Mouse (Mus musculus): ENCODE data around the gene Eif5b. TPM values are rescaled to one million over a fixed set of nuclear protein-coding genes. Genes with fewer than 3 reads are reported as not detected.
"Not testable (repeated sequence)": the region's sequence is repeated elsewhere in the genome, so short reads cannot be mapped to it uniquely, and the experiment has no call there.

Gene Eif5b
- polyA plus RNA-seq, 1 experiment from 2014 or later, result 22.8 TPM

GRCm38 (mm10) chr1:37976666-37977065, 21.1 kb upstream of the Eif5b start:
- not testable (repeated sequence) for ATAC-seq (ENCODE audit: insufficient number of reproducible peaks, low FRiP score); H3K36me3 ChIP-seq; H3K4me1 ChIP-seq (replicated peaks); H3K27me3 ChIP-seq (replicated peaks); H3K27ac ChIP-seq (ENCODE audit: poor library complexity, severe bottlenecking); H3K4me3 ChIP-seq; H3K9me3 ChIP-seq (replicated peaks); H3K9ac ChIP-seq; H3K4me2 ChIP-seq
- WGBS, result 71% methylated on average over 9 of the region's 9 CpGs

DNA sequence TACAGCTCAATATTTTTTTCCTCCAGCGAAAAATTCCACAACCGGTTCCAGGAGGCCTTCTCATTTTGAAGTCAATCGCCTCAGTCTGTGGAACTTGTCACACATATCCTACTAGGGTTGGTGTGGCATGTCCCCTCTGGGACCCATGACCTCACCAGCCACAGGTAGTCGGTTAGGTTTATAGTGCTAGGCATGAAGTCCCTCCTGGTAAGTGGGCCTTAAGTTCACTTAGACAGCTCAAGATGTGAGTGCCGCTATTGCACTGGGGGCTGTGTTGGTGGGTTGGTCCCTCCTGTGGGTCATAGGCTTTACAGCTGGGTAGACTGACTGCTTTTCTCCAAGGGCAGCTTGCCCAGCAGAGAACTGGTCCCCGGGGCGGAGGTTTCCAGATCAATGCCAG, 20.5 kb upstream of the Eif5b start:
- Histone ChIP-seq H3K9me3 (replicated peaks) (no peaks in the 10 kb centered on the region), H3K36me3 (no peaks in the 10 kb centered on the region), H3K9ac (no peak overlapping the region), H3K27me3 (replicated peaks) (no peaks in the 10 kb centered on the region), H3K4me1 (replicated peaks) (0 out of 2 replicates have a peak, but pooled peaks cover under 1% of the 10 kb centered on the region), H3K4me2 (no peak overlapping the region), H3K4me3 (no peak overlapping the region), H3K27ac (ENCODE audit: poor library complexity, severe bottlenecking) (no peak overlapping the region)
- ATAC-seq (ENCODE audit: insufficient number of reproducible peaks, low FRiP score), result no peak
- WGBS, result 87% methylated on average over 7 of the region's 7 CpGs

GRCm38 (mm10) chr1:37984326-37984725, 13.5 kb upstream of the Eif5b start:
- H3K9me3 ChIP-seq (replicated peaks), result no peaks in the 10 kb centered on the region
- H3K4me1 ChIP-seq (replicated peaks), result no peaks in the 10 kb centered on the region
- WGBS, result 85% methylated on average over 1 of the region's 1 CpGs

GRCm38 (mm10) chr1:37985764-37986323, 12.0 kb upstream of the Eif5b start:
- H3K4me3 ChIP-seq, result no peak overlapping the region
- peaks cover 51% of the 10 kb centered on the region for H3K36me3 ChIP-seq

More at GRCm38 (mm10) chr1:37984326-37984725, 13.5 kb upstream of the Eif5b start:
- no peak for ATAC-seq (ENCODE audit: insufficient number of reproducible peaks, low FRiP score)
- Histone ChIP-seq H3K9ac (no peak overlapping the region), H3K36me3 (peaks cover 37% of the 10 kb centered on the region), H3K4me2 (no peak overlapping the region), H3K27me3 (replicated peaks) (no peaks in the 10 kb centered on the region), H3K27ac (ENCODE audit: poor library complexity, severe bottlenecking) (no peak overlapping the region), H3K4me3 (no peak overlapping the region)

GRCm38 (mm10) chr1:37987856-37988255, 10.0 kb upstream of the Eif5b start:
- Histone ChIP-seq H3K4me3 (no peak overlapping the region), H3K4me2 (no peak overlapping the region), H3K9me3 (replicated peaks) (no peaks in the 10 kb centered on the region), H3K27me3 (replicated peaks) (no peaks in the 10 kb centered on the region), H3K27ac (ENCODE audit: poor library complexity, severe bottlenecking) (no peak overlapping the region), H3K4me1 (replicated peaks) (no peaks in the 10 kb centered on the region), H3K9ac (no peak overlapping the region), H3K36me3 (peaks cover 68% of the 10 kb centered on the region)
- no peak for ATAC-seq (ENCODE audit: insufficient number of reproducible peaks, low FRiP score)
- 94% methylated on average over 5 of the region's 5 CpGs for WGBS

More at GRCm38 (mm10) chr1:37985764-37986323, 12.0 kb upstream of the Eif5b start:
- no peak overlapping the region for H3K9ac ChIP-seq
- no peaks in the 10 kb centered on the region for H3K4me1 ChIP-seq (replicated peaks)
- H3K27ac ChIP-seq (ENCODE audit: poor library complexity, severe bottlenecking), result no peak overlapping the region
- no peak for ATAC-seq (ENCODE audit: insufficient number of reproducible peaks, low FRiP score)
- H3K4me2 ChIP-seq, result no peak overlapping the region
- H3K27me3 ChIP-seq (replicated peaks), result no peaks in the 10 kb centered on the region
- WGBS, result 73% methylated on average over 9 of the region's 9 CpGs
- no peaks in the 10 kb centered on the region for H3K9me3 ChIP-seq (replicated peaks)

DNA sequence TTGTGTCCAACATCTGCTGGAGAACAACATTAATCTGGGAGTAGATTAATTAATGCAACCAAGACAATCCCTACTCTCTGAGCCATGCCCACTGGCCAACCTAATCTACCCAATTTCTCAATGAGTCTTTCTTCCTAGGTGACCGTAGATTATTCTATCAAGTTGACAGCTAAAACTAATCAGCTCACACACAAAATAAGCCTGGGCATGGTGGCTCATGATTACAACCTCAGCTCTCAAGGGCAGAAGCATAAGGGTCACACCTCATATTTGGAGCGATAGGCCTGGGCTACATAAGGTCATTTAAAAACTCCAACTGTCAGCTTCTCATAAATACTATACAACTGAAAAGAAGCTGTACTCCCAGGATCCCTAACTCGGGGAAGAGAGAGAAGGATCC, 1.6 kb upstream of the Eif5b start:
- WGBS, result 36% methylated on average over 3 of the region's 3 CpGs
- H3K27ac ChIP-seq (ENCODE audit: poor library complexity, severe bottlenecking), result peak overlapping the region; percentile 88; the same call in 1 of the 2 replicates

DNA sequence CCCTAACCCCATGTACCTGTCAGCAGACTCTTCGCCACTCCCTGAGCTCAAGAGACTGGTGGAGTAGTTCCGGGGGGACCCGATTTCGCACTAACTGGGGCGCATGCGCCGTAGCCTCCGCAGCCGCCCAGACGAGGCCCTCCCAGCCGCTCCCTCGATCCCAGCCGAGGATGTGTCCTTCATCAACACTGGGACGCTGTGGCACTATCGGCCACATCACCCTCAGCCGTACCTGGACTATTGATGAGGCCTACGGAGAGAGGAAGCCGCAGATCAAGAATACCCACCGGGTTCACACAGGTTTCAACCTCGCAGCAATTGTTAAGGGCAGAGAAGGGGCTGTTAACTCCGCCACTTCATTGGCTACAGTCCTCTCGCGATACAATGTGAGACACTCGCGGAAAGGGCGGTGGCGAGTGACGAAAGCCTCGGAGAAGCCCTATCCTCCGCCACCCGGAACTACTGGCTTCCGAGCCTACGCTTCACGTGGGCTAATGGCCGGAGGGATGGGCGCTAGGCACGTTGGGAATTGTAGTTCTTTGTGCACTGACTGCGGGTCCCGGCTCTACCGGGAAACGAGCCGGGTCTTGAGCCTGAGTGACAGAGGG, 829 bp upstream of the Eif5b start:
- Histone ChIP-seq H3K9ac (peak overlapping the region; percentile 96), H3K36me3 (peaks cover 33% of the 10 kb centered on the region), H3K27ac (ENCODE audit: poor library complexity, severe bottlenecking) (peak overlapping the region; percentile 88), H3K4me1 (replicated peaks) (peaks cover 17% of the 10 kb centered on the region), H3K9me3 (replicated peaks) (no peaks in the 10 kb centered on the region), H3K4me2 (peak overlapping the region; percentile 90), H3K4me3 (peak overlapping the region; percentile 92), H3K27me3 (replicated peaks) (no peaks in the 10 kb centered on the region)
- ATAC-seq (ENCODE audit: insufficient number of reproducible peaks, low FRiP score), result peak; percentile 95
- under 1% methylated on average over 42 of the region's 42 CpGs for WGBS

More for the DNA sequence above, 1.6 kb upstream of the Eif5b start:
- peak overlapping the region; percentile 90 for H3K4me2 ChIP-seq
- H3K36me3 ChIP-seq, result peaks cover 40% of the 10 kb centered on the region
- no peaks in the 10 kb centered on the region for H3K27me3 ChIP-seq (replicated peaks)
- ATAC-seq (ENCODE audit: insufficient number of reproducible peaks, low FRiP score), result no peak
- peak overlapping the region; percentile 92 for H3K4me3 ChIP-seq
- H3K9ac ChIP-seq, result peak overlapping the region; percentile 93
- H3K4me1 ChIP-seq (replicated peaks), result peaks cover 17% of the 10 kb centered on the region
- no peaks in the 10 kb centered on the region for H3K9me3 ChIP-seq (replicated peaks)

GRCm38 (mm10) chr1:37998371-37999199, 775 bp downstream of the Eif5b start:
- H3K27ac ChIP-seq (ENCODE audit: poor library complexity, severe bottlenecking), result peak overlapping the region; percentile 87
- peak overlapping the region; percentile 72 for H3K4me2 ChIP-seq
- peak overlapping the region; percentile 96 for H3K9ac ChIP-seq
- no peaks in the 10 kb centered on the region for H3K9me3 ChIP-seq (replicated peaks)
- peak; percentile 62 for ATAC-seq (ENCODE audit: insufficient number of reproducible peaks, low FRiP score)
- peaks cover 19% of the 10 kb centered on the region for H3K36me3 ChIP-seq
- WGBS, result 3% methylated on average over 37 of the region's 47 CpGs
- H3K4me1 ChIP-seq (replicated peaks), result peaks cover 17% of the 10 kb centered on the region
- no peaks in the 10 kb centered on the region for H3K27me3 ChIP-seq (replicated peaks)
- H3K4me3 ChIP-seq, result peak overlapping the region; percentile 92

- no peak for ATAC-seq (ENCODE audit: insufficient number of reproducible peaks, low FRiP score)
- Histone ChIP-seq H3K9ac (no peak overlapping the region), H3K9me3 (replicated peaks) (no peaks in the 10 kb centered on the region), H3K27ac (ENCODE audit: poor library complexity, severe bottlenecking) (no peak overlapping the region), H3K36me3 (peaks cover 10% of the 10 kb centered on the region), H3K27me3 (replicated peaks) (no peaks in the 10 kb centered on the region), H3K4me3 (peak overlapping the region; percentile 92), H3K4me2 (peak overlapping the region; percentile 72; the same call in 1 of the 2 replicates), H3K4me1 (replicated peaks) (peaks cover 17% of the 10 kb centered on the region)
- WGBS, result 64% methylated on average over 3 of the region's 3 CpGs
Observed at GRCm38 (mm10) chr1:37999552-37999951, 1.7 kb downstream of the Eif5b start.

DNA sequence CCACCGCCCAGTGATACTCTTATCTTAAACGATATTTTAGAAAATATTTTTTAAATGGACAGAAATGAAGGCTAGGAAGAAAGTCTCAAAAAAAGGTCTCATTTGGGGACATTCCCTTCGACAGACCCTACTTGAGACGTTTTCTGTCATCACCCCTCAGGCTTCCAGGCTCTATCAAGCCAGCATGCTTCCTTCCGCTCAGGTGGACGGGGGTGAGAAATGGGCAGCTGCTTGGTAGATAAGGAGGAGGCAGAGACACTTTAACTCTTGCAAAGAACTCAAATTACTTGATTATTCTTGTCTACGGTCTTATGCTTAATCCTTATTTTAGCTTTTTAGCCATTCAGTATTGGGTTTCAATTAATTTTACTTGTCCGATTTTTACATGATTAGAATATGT, 3.0 kb downstream of the Eif5b start:
- Histone ChIP-seq H3K4me3 (no peak overlapping the region), H3K4me1 (replicated peaks) (peaks cover 16% of the 10 kb centered on the region), H3K4me2 (no peak overlapping the region), H3K27ac (ENCODE audit: poor library complexity, severe bottlenecking) (no peak overlapping the region), H3K36me3 (no peaks in the 10 kb centered on the region), H3K9ac (no peak overlapping the region), H3K9me3 (replicated peaks) (no peaks in the 10 kb centered on the region), H3K27me3 (replicated peaks) (no peaks in the 10 kb centered on the region)
- WGBS, result 69% methylated on average over 8 of the region's 8 CpGs
- no peak for ATAC-seq (ENCODE audit: insufficient number of reproducible peaks, low FRiP score)

DNA sequence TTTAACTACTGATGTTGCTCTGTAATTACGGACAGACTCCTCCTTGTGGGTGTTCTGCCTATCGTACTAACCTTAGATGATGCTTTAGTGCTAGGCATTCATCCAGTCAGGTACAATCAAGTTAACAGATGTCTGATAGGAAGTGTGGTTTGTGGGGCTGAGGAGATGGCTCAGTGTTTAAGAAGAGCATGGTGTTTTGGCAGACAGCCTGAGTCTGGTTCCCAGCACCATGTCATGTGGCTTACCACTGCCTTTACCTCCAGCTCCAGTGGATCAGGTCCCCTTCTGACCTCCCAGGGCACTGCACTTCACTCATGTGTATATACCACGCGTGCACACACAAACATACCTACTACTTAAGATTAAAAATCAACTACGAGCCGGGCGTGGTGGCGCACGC, 4.1 kb downstream of the Eif5b start:
- no peak overlapping the region for H3K9ac ChIP-seq
- peaks cover 10% of the 10 kb centered on the region for H3K4me1 ChIP-seq (replicated peaks)
- H3K27ac ChIP-seq (ENCODE audit: poor library complexity, severe bottlenecking), result no peak overlapping the region
- WGBS, result 94% methylated on average over 9 of the region's 9 CpGs
- H3K36me3 ChIP-seq, result no peaks in the 10 kb centered on the region
- no peak overlapping the region for H3K4me2 ChIP-seq
- H3K9me3 ChIP-seq (replicated peaks), result no peaks in the 10 kb centered on the region
- H3K4me3 ChIP-seq, result no peak overlapping the region
- ATAC-seq (ENCODE audit: insufficient number of reproducible peaks, low FRiP score), result no peak
- no peaks in the 10 kb centered on the region for H3K27me3 ChIP-seq (replicated peaks)

All from heart, embryonic 12.5 days (tissue).